Mouse (Mus musculus) cerebellum, postnatal 25 days (tissue): ENCODE results near the gene Dlg2.

Experiments
- DNase-seq, 2 experiments: peaks; one replicate each; pipeline ENCODE4 v3.0.0; 2021; ENCODE audit warnings: mixed read lengths in 2 of 2

Dlg2 gene

GRCm38 (mm10) chr7:92424703-92425102 is 1948.2 kb downstream of the Dlg2 start:
- no peak for DNase-seq

- no peak for DNase-seq
Measured at GRCm38 (mm10) chr7:92427280-92427679, 1950.8 kb downstream of the Dlg2 start.

- no peak for DNase-seq
Measured at GRCm38 (mm10) chr7:92428629-92429028, 1952.2 kb downstream of the Dlg2 start.

GRCm38 (mm10) chr7:92430254-92430653 is 1953.8 kb downstream of the Dlg2 start:
- DNase-seq, result no peak

GRCm38 (mm10) chr7:92437168-92437567 is 1960.7 kb downstream of the Dlg2 start:
- no peak for DNase-seq

- DNase-seq, result peak; percentile 27 to 30
Measured at GRCm38 (mm10) chr7:92439503-92440487, 1963.3 kb downstream of the Dlg2 start.

- DNase-seq, result no peak
Measured at GRCm38 (mm10) chr7:92441611-92442010, 1965.1 kb downstream of the Dlg2 start.

- DNase-seq, result no peak
Measured at GRCm38 (mm10) chr7:92442082-92442481, 1965.6 kb downstream of the Dlg2 start.

GRCm38 (mm10) chr7:92447938-92448337 is 1971.5 kb downstream of the Dlg2 start:
- DNase-seq, result no peak

- no peak for DNase-seq
Measured at GRCm38 (mm10) chr7:92448782-92449575, 1972.5 kb downstream of the Dlg2 start.

- no peak for DNase-seq
Measured at GRCm38 (mm10) chr7:92454176-92454575, 1977.7 kb downstream of the Dlg2 start.

- DNase-seq, result no peak
Measured at GRCm38 (mm10) chr7:92455927-92456326, 1979.5 kb downstream of the Dlg2 start.

- DNase-seq, result no peak
Measured at GRCm38 (mm10) chr7:92457791-92458190, 1981.3 kb downstream of the Dlg2 start.

GRCm38 (mm10) chr7:92458308-92458707 is 1981.8 kb downstream of the Dlg2 start:
- no peak for DNase-seq

- DNase-seq, result peak; percentile 86 to 87
Measured at GRCm38 (mm10) chr7:92460578-92460977, 1984.1 kb downstream of the Dlg2 start.

- DNase-seq, result peak; percentile 37 to 66
Measured at GRCm38 (mm10) chr7:92461256-92461655, 1984.8 kb downstream of the Dlg2 start.

GRCm38 (mm10) chr7:92463080-92463877 is 1986.8 kb downstream of the Dlg2 start:
- DNase-seq, result no peak

GRCm38 (mm10) chr7:92464290-92464689 is 1987.8 kb downstream of the Dlg2 start:
- DNase-seq, result no peak

GRCm38 (mm10) chr7:92479143-92479542 is 2002.7 kb downstream of the Dlg2 start:
- DNase-seq, result no peak

GRCm38 (mm10) chr7:92479748-92480147 is 2003.3 kb downstream of the Dlg2 start:
- peak; percentile 7 to 29 for DNase-seq

- no peak for DNase-seq
Measured at GRCm38 (mm10) chr7:92483346-92483745, 2006.9 kb downstream of the Dlg2 start.

- DNase-seq, result no peak
Measured at GRCm38 (mm10) chr7:92485881-92486710, 2009.6 kb downstream of the Dlg2 start.
